Mouse (Mus musculus) thymus, postnatal 36 days (tissue): ENCODE data around the gene Trim40.
A peak's percentile ranks its signal among the peaks of the same experiment; 100 is the strongest.

Experiments
- DNase-seq, 2 experiments: peaks; one replicate each; pipeline ENCODE4 v3.0.0; 2022; ENCODE audit warnings: mixed read lengths in 2 of 2

The Trim40 gene

DNA sequence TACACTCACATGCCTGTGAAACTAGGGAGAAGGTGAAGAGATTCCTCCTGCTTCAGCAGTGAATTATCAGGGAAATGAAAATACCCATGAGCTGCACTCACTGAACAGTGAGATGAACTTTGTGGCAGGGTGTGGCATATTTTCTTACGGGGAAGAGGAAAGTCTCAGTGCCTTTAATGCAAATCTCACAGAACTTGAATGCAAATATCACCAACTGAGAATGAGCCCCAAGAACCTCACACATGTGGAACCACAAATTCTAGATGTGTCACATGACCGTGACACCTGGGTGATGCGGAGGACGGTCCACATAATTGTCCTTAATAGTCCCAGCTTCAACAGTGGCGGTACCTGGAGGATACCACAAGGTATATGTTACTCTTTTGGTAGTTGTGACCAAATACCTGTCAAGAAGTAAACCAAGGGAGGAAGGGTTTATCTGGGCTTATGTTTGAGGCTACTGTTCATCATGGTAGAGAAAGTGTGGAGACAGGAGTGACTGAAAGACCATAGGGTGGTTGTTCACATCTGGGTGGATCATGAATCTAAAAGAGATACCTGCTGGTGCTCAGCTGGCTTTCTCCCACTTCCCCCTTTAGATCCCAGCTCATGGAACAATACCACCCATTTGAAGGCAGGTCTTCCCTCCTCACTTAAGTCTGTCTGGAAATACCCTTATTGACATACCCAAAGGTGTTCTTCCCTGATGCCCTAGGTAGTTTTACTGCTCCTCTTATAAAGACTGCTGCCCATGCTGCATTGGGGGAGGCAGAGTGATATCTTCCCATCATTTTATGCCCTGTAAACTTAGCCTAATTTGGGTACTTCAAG, at the start of gene Trim40:
TSS of gene Trim40 (minus strand) at position 51 of the 831 bp plus-strand sequence.
- DNase-seq, result no peak

DNA sequence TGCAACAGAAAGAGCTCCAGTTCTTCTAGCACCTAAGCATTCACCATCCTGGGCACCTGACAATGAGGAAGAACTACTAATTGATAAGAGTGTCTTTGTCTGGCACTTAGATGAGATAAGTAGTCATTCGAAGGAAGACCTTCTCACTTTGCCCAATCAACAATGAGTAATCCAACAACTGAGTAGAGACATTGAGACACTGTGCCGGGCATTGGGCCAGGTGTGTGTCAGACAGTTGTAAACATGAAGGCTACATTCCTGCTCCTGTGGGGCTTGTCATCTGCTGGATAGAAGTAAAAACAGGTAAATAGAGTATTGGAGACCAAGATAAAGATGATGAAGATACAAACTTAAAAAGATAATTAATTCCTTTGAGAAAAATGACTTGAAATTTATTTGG, 48.1 kb upstream of the Trim40 start:
- no peak for DNase-seq

DNA sequence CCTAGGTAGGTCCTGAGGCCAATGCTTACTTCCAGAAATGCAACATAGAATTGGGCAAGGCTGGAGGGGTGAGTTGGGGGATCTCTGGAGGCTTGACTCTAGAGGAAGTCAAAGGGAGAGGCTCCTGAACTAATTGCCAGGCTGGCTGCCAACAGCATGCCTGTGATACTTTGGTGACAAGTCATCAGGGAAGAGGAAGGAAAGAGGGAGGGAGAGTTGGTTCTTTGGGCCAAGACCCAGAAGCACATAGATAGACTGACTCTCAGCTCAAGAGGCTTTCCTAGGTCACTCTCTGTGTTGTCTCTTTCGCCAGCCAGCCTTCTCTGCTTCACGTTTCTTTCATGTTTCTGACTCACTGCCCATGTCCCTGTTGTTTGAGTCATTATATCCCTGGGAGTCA, 41.9 kb upstream of the Trim40 start:
- DNase-seq, result no peak

DNA sequence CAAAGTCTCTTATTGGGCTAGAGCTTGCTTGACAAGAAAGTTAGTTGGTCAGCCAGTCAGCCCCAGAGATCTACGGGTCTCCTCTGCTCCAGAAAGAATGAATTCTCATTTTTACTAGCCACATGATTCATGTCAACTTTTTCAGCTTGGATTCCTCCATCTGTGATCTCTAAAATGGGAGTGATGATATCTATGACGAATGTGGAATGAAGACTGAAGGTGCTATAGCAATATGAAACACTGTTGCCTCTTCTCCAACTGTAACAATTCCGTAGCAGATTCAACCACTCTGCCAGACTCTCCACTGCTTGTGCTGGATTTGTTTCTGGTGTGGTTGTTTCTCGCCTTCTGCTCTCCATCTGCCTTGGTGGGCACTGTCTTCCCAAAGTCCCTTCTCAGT, 41.2 kb upstream of the Trim40 start:
- DNase-seq, result no peak

DNA sequence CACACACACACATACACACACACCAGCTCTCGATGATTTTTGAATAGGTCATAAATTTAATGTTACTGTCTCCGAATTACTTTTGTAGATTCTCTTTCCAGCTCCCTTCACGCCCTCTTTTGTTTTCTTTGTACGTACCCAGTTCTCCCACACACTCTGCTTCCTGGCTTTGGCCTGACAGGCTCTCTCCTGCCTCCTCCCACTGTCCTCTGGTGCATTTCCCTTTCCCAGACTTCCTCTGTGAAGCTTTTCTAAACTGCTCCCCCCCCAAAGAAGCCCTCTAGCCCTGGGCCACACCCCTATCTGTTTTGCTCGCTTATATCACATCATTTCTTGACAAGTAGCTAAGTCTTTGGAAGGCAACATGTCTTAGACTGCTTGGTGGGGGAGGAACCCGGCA, 40.3 kb upstream of the Trim40 start:
- DNase-seq, result no peak

DNA sequence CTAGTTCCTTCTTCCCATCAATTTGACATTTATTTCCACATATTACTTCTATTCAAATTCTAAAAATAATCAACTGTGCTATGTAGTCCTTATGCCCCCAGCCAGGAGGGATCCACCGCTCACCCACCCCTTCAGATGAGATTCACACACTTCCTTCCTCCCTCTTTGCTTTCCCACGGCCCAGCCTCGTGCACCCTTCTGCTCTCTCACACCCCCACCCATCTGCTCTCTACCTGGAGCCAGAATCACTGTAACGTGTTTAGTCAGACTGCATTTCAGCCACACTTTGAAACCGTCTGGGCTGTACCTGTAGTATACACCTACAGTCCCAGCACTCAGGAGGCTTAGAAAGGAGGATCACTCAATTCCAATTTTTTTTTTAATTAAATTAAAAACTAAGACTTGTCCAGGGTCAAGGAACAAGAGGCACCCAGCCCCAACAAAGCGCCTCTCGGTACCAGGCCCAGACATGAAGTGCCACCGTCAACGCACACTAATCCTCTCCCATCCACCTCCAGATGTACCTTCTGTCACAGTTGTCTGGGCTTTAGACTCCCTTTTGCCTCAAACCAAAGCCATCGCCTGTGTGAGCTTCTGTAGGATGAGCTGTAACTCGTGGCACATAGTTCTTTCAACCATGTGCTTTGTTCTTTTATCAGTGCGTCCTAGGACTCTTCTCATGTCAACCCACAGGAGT, 39.5 kb upstream of the Trim40 start:
- no peak for DNase-seq

DNA sequence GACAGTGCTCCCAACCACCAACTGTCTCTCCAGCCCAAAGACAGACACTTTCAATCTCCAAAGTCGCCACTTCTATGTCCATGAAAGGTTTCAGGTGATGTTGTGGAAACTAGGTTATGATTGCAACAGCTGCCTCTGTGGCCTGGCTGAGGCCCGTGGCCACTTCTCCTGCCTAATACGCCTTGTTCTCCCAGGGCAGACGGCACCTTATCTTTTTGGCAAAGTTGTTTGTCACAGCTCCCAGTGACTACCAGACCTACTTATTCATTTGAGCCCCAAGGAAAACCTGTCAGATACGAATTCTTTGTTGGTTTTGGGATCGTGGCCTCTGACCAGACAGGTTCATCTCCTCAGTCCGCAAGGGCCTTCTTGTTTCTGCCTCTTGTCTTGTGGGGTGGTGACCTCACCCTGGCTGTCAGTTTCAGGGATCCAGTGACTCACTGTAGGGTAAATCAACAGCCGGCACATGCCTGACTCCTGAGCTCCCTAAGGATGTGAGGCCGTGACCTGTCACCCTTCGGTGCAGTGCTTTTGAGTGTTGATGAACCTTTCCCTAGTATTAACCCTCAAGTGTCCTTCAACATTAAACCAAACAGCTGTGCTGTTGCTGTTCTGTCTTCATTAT, 37.7 kb upstream of the Trim40 start:
- no peak for DNase-seq

DNA sequence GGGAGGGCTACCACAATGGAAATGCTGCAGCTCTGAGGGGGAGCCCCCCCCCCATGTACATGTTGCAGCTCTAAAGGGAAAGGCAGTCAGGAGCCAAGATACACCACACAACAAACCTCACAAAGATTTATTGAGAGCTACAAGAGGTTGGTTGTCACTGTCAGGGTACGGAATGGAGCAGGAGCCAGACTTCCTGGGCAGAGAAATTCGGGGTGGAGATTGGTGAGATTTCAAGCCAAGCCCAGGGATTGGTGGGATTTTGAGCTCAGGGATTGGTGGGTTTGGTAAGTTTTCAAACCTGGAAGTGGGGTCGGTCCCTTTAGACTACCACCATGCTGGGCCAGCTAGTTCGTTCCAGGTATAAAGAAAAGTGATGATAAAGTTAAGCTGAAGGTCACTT, 33.6 kb upstream of the Trim40 start:
- no peak for DNase-seq

DNA sequence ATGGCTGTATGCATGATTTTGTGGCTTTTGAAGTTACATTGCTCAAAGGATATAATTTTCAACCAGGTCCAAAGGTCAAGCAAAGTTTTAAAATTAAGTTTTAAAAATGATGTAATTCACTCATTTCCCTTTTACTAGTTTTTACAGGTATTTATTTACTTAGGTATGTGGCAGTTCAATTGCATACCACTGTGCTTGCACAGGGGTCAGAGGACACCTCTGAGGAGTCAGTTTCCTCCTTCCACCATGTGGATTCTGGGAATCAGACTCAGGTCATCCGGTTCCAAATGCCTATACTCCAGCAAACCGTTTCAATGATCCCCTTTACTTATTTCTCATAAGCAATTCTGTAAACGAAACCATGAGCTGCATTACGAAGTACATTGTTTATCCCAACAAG, 32.8 kb upstream of the Trim40 start:
- no peak for DNase-seq

DNA sequence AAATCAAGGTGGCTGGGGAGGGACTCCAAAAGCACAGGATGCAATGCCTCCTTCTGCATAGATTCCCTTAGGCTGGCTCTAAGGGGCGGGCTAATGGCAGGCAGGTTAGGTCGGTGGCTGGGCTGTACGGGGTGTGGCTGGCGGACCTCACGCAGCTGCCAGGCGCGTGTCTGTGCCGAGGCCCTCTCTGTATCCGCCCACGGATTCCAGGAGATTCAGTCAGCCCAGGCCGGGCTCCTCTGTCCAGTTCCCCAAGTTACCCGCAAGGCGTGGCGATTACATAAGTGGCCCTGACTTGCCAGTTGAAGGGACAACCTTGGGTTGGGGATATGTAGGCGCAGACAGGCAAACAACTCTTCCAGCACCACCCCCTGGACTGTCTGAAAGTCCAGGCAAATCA, 30.3 kb upstream of the Trim40 start:
- no peak for DNase-seq

DNA sequence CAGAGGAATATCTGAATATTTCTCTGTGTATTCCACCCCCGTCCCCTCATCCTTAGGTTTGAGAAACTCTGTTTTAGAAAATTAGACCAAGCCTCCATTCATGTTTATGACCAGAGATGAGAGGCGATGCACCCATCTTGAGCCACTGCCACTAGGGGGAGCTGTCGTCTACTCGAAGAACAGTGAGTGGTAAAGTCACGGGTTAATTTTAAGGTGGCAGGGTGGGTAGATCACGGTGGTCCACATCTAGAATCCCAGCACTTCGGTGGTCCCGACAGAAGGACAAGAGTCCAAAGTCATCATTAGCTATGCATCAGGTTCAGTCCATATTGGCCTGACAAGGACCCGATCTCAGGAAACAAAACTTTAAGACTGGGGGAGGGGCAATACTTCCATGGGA, 25.2 kb upstream of the Trim40 start:
- DNase-seq, result peak; percentile 58 to 71

DNA sequence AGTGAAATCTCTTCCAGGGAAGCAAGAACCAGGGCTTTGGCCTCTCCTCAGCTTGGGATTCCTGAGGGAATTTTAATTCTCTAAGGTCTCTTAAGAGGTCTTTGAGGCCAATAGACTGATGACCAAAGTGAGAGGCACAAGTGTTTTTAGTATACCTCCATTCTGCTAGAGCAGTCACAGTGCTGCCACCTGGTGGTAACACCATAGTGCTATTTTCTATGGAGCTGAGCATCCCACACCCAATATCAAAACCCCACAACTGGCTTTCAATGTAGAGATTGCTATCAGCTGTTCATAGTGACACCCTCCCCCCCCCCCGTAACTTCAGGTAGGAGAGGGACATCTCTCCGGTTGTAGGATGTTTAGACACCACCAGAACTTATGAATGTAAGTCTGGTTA, 24.2 kb upstream of the Trim40 start:
- peak; percentile 59 to 73 for DNase-seq

DNA sequence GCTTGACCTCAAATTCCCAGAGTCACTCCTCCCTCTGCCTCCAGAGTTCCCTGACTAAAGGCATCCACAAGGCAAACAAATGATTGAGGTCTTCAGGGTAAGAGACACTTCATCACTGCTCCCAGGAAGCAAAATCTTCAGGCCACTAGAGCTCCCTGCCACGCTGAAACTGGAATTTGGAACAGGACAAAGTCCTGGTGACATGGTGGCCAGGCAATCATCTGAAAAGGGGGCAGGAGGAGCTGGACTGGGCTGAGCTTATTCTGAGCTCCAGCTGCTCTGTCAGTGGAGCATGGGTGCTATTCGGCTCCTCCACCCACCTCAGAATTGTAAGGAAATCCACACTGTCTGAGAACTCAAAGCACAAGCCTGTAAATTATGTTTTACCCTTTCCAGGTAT, 22.1 kb upstream of the Trim40 start:
- DNase-seq, result no peak

DNA sequence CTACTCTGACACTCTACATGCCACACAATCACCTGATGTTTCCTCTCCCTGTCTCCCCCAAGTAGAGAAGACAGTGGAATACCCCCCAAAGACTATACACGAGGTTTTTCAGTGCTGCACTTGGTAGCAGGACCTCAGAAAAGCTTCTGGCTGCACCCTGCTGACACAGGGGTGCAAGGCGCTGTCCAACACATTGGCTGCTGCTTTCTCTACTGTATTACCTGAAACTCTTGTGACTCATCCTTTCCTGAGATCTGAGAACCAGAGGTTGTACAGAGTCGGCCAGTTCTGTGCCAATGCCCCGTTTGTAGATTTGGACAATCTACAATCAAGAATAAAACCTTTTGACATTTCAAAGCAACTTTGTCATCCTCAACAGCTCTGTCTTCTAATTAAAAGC, 19.9 kb upstream of the Trim40 start:
- DNase-seq, result no peak

DNA sequence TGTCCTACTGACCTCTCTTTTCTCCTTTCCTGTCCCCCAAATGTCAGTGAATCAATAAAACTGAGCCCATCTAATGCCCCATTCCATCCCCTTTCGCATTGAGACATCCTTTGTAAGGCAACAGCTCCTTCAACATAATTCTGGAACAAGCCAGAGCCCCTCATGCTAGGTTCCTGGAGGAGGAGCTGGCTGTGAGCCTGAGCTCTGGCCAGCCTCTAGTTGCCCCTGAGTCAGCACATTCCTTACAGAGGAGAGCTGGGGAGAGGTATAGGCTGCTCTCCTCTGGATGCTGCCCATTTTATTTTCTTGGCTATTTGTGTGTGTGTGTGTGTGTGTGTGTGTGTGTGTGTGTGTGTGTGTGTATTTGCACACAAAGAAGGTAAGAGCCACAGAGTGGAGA, 18.3 kb upstream of the Trim40 start:
- no peak for DNase-seq

DNA sequence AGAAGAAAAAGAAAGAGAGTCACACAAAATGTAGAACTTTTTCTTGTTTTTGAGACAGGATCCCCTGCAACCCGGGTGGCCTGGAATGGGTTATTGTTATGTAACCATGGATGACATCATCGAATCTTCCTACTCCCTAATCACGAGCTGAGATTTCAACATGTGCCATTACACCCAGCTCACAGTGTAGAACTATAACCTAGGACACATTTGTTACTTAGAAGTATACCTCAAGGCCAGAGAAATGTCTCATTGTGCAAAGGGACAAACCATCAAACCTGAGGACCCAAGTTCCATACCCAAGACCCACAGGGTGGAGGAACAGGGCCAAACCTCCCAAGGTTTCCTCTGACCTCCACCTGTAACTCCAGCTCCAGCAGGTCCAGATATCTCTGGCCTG, 13.7 kb upstream of the Trim40 start:
- DNase-seq, result no peak

DNA sequence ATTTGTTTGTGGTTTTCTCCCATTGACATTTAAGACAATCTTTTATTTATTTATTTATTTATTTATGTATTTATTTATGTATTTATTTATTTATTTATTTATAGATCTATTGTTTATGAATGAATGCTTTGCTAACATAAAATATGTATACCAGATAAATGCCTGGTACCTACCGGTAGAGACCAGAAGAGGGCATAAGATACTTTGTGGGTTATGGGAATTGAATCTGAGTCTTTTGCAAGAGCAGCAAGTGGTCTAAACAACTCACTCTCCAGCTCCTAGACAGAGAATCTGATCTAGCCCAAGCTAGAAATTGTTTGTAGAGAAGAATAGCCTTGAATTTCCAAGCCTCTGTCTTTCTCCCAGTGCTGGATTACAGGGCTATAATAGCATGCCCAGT, 10.8 kb upstream of the Trim40 start:
- DNase-seq, result no peak

DNA sequence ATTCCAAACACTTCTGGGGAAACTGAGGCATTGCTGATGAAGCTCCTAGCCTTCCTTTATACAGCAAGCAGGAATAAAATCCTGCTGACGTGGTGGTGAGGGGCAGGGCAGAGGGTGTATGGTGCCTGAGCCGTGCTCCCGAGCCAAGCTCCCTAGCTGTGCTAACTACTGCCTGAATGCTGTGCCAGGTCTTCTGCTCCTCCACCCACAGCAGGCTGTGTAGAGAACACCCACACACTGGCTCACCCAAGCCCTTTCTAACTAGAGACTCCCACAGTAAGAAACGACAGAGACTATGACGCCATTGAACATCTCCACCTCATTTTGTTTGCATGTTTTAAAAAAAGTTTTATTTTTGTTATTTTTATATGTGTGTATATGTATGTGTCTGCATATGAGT, 10.1 kb upstream of the Trim40 start:
- DNase-seq, result no peak

DNA sequence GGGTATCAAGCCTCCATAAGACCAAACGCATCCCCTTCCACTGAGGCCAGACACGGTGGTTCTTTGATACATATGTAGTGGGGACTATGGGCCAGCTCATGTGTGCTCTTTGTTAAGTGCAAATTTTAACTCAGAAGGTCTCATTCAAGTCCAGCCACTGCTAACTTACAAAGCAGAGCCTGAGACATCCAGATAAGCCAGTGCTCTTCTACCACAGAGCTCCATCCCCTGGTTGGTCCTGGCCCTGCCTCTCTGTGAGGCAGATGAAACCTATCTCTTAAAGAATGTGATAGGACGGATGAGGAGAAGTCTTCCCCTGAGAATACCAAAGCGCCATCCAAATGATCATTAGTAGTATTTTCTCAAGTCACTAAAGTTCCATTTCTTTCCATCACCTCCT, 9.5 kb upstream of the Trim40 start:
- no peak for DNase-seq

DNA sequence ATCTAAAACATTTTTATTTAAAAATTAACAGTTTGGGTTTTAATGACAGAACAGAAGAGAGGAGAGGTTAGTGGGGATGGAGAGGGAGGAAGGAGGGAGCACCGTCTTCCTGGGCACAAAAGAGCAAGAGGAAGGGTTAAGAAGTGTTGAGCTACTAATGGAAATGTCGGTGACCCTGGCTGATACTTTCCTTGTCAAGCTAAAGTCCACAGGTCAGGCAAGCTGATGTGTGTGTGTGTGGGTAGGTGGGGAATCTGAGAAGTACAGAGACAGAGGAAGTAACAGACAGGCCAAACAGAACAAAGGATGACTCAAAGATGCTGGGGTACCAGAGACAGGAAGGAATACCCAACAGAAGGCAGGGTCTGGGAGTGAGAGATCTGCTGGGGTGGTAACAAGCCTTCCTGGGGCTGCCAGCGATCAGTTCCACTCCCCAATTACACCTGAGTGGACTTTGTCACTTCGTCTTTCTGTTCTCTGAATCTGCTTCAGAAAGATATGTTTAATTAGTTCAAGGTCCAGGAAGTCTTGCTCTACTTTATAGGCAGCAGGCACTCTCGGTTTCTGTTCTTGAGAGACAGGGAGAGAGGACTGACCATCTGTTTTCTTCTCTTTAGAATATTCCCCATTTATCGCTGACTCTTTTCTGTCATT, 7.8 kb upstream of the Trim40 start, which contains the start of gene Trim31:
TSS of gene Trim31 (plus strand) at position 567 of the 654 bp plus-strand sequence.
- DNase-seq, result no peak

DNA sequence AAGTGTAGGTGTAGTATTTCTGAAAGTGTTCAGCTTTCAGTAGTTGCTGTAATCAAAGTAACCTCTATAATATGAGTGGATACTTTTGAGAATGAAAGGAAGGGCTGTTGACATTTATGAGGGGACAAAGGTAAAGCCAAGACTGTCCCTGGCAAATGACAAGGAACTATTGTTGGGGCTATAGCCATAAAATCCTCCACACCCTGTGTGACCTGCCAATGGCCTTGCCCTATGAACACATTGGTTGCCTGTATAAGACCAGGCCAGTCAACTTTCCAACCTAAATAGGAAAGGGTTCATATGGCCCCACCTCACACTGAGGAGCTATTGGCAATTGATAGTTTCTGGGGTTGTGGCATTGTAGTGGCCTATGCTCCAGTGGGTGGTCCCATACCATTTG, 7.1 kb upstream of the Trim40 start:
- DNase-seq, result no peak

DNA sequence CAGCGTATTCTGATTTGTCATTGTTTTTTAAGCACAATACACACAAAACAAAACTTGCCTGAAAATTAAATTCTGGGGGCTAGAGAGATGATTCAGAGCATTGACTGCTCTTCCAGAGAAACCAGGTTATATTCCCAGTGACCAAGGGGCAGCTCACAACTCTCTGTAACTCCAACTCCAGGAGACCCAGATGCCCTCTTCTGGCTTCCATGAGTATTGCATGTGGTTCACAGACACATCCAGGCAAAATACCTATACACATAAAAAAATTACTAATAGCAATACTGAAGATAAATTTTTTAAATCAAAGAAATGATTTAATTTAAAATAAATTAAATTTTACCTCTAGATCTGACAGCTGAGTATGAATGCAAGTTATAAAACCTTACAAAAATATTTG, 6.7 kb upstream of the Trim40 start:
- peak in 1 of 2 experiments; percentile 10 for DNase-seq

DNA sequence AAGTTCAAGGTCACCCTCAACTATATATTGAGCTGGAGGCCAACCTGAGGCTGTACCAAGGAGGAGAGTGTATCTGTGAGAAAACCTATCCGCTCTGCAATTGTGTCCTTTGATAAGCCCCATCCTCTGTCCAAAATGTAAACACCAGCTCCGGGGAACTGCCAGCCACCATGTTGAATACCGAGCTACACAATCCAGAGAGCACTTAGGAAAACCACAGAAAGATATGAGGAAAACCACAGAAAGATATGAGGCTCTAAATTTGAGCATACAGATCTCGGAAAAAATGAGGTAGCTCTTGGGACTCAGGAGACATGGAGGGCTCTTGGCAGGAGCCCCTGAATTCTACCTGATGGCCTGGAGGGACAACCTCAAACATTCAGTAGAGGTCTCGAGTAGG, 3.5 kb upstream of the Trim40 start:
- no peak for DNase-seq
